Mouse (Mus musculus) thymus, adult 2 months (tissue): Measurements from ENCODE around the gene Tinagl1. TPM values are rescaled to one million over a fixed set of nuclear protein-coding genes. Genes with fewer than 3 reads are reported as not detected.

Experiments used
- DNase-seq: peaks from one replicate; pipeline ENCODE4 v3.0.0; 2021
- H3K27ac ChIP-seq: fragments of 200-500 bp; 2 replicates; pipeline ENCODE4 v1.5.1; 2012; ENCODE audit warnings: low read length, control low read depth; ENCODE audit not compliant: control insufficient read depth, insufficient read depth
- H3K27me3 ChIP-seq: fragments of 200-500 bp; 2 replicates; pipeline ENCODE4 v1.6.1; 2012; ENCODE audit warnings: mild to moderate bottlenecking, low read length, moderate library complexity, mixed read lengths; ENCODE audit not compliant: control insufficient read depth, insufficient read depth
- H3K36me3 ChIP-seq: fragments of 200-500 bp; 2 replicates; pipeline ENCODE4 v1.6.1; 2012; ENCODE audit warnings: mild to moderate bottlenecking, low read length, moderate library complexity; ENCODE audit not compliant: control insufficient read depth, insufficient read depth
- H3K4me1 ChIP-seq: fragments of 200-500 bp; replicated peaks from 2 replicates; pipeline ENCODE4 v1.6.1; 2012; ENCODE audit warnings: low read length; ENCODE audit not compliant: control insufficient read depth, insufficient read depth
- H3K4me3 ChIP-seq: fragments of 200-500 bp; 2 replicates; pipeline ENCODE4 v1.5.1; 2012; ENCODE audit warnings: mild to moderate bottlenecking, low read length, control low read depth, moderate library complexity; ENCODE audit not compliant: control insufficient read depth, insufficient read depth
- CTCF ChIP-seq: fragments of 200-500 bp; IDR thresholded peaks from 2 replicates; pipeline ENCODE4 v1.5.1; 2012; ENCODE audit warnings: mild to moderate bottlenecking, control low read depth, low read length, moderate library complexity, borderline replicate concordance; ENCODE audit not compliant: control insufficient read depth, poor library complexity, insufficient read depth; ENCODE audit errors: extremely low read depth
- POLR2A ChIP-seq: fragments of 200-500 bp; IDR thresholded peaks from 2 replicates; pipeline ENCODE4 v1.6.1; 2012; ENCODE audit warnings: mild to moderate bottlenecking, low read length, control low read depth, moderate library complexity; ENCODE audit not compliant: control insufficient read depth, poor library complexity, insufficient read depth; ENCODE audit errors: extremely low read depth
- WGBS: fragments of 180-500 bp; shearing (Covaris S2); methylation state at CpG from one replicate; pipeline ENCODE4 v1.1.7; 2018; 5-methylcytosine and 5-hydroxymethylcytosine counted together
- polyA plus RNA-seq: library from polyadenylated mRNA; depleted of rRNA; stranded (reverse); fragments of >200 nt; gene quantifications from 2 replicates; pipeline ENCODE4 v1.2.3, GENCODE M21; 2012

Gene Tinagl1
- polyA plus RNA-seq, 1 experiment: 40.3 TPM

DNA sequence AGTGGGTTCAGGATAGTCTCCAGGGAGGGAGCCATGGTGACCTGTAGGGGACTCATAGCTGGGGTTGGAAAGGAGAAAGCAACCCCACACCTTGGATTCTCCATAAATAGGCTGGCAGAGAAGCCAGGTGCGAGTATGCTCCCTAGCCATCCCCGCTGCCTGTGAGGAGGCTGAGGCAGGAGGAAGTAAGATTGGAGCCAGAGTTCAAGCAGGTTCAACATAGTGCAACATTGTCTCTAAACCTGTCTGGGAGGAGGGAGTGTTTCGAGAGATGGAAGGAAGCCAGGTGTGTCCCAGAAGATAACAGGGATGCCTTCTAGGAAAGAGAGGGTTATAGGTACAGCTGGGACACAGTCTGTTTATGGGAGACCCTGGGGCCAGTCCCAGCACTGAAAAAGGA, 5.0 kb upstream of the Tinagl1 start:
- TF ChIP-seq POLR2A (no peak), CTCF (no peak)
- Histone ChIP-seq H3K4me1 (no peaks in the 10 kb centered on the region), H3K4me3 (no peak overlapping the region), H3K27me3 (no peaks in the 10 kb centered on the region), H3K36me3 (no peaks in the 10 kb centered on the region), H3K27ac (no peak overlapping the region)
- no peak for DNase-seq
- WGBS: 82% methylated on average over 3 of the region's 3 CpGs

DNA sequence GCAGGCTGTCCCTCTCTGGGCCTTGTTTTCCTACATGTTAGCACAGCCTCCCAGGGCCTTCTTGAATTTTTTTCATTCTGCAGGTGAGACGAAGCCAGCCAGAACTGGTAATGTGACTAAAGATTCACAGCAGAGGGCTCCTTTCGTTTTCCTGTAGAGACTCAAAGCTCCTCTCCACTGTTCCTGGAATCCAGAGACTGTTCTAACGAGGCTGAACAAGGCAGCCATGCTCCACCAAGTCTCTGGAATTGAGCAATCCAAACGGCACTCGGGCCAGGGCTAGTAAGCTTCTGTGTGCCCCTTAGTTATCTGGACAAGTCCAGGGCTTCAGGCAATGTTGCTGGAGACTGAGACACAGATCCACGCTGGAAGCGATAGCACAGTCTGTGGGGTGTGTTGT, 2.6 kb upstream of the Tinagl1 start:
- DNase-seq: no peak
- WGBS: 84% methylated on average over 7 of the region's 7 CpGs
- Histone ChIP-seq H3K27me3 (no peaks in the 10 kb centered on the region; the same call in 1 of the 2 replicates), H3K36me3 (no peaks in the 10 kb centered on the region), H3K4me3 (no peak overlapping the region), H3K27ac (no peak overlapping the region), H3K4me1 (no peaks in the 10 kb centered on the region)
- TF ChIP-seq CTCF (no peak), POLR2A (no peak)

DNA sequence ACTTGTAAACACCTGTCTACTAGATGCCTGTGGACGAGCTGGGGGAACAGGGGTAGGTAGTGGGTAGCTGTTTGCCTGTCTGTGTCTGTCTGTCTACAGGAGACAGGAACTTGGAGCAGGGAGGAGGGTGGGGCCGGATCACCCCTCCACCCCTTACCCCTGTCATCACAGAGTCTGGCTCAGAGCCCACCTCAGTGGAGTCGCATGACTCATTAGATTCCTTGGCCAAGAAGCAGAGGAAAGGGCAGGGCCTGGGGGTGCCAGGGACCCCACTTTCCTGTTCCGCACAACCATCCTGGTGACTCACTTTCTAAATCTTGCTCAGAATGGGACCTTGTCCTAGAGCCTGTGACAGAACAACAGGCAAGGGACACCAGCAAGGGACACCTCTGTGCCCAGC, 2.2 kb upstream of the Tinagl1 start:
- no peak for DNase-seq
- H3K27me3 ChIP-seq: no peaks in the 10 kb centered on the region; the same call in 1 of the 2 replicates
- H3K36me3 ChIP-seq: no peaks in the 10 kb centered on the region
- TF ChIP-seq CTCF: no peak
- 63% methylated on average over 4 of the region's 4 CpGs for WGBS
- H3K4me3 ChIP-seq: no peak overlapping the region
- H3K4me1 ChIP-seq: no peaks in the 10 kb centered on the region
- no peak overlapping the region for H3K27ac ChIP-seq

DNA sequence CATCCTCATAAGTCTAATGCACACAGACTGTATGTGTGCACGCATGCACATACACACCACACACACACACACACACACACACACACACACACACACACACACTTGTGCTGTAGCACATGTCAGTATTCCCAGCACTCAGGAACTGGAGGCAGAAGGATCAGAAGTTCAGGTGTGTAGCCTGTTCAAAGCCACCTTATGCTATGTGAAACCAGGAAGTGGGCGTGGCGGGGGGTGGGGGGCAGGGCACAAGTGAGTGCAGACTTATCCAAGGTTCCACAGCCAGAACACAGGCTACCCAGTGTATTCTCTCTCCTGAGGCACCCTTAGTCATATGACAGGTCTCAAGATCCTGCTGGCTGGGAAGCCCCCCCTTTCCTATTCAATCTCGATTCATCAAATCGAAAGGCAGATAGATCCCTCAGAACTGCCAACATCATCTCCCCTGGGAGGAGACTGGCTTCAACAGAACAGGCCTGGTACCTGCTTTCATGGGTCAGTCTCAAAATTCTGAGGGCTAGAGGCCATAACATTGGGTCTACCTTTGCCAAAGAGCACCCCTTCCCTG, 1.3 kb upstream of the Tinagl1 start:
- Histone ChIP-seq H3K4me3 (no peak overlapping the region), H3K36me3 (no peaks in the 10 kb centered on the region), H3K27ac (no peak overlapping the region), H3K27me3 (no peaks in the 10 kb centered on the region; the same call in 1 of the 2 replicates), H3K4me1 (no peaks in the 10 kb centered on the region)
- TF ChIP-seq CTCF (no peak), POLR2A (no peak)
- WGBS: 61% methylated on average over 5 of the region's 5 CpGs
- no peak for DNase-seq

DNA sequence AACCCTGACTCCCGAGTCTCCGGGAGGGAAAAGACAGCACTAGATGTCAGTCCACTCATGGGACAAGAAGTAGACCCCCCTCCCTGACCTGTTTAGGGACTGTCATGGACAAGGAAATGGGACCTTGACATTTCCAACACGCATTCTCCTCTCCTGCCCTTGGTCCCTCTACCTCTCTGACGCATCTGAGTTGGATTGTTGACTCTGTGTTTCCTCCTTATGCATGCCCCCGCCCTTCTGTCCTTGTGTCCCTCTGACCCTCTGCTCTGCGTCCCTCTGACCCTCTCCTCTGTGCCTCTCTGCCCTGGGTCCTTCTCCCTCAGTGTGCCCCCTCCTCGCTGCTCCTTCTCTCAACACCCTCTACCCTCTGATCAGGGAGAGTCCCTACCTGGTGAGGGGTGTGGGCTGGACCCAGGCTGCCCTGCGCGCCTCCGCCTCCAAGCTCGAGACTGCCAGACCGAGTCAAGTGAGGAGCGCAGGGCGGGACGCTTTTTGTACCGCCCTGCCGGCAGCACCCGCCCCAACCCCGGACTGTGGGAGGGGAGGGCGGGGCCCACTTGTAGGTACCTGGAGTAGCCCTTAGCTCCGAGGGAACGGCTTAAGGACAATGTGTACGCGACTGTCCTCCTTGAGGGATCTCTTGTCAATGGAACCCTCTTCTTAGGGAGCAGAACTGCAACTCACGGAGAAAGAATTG, 439 bp downstream of the Tinagl1 start:
- TF ChIP-seq CTCF (no peak), POLR2A (no peak)
- Histone ChIP-seq H3K36me3 (no peaks in the 10 kb centered on the region), H3K4me1 (no peaks in the 10 kb centered on the region), H3K27ac (no peak overlapping the region), H3K27me3 (no peaks in the 10 kb centered on the region; the same call in 1 of the 2 replicates), H3K4me3 (0 out of 2 replicates have a peak overlapping the region, but pooled peaks have one; percentile 2)
- 17% methylated on average over 25 of the region's 25 CpGs for WGBS
- DNase-seq: no peak

DNA sequence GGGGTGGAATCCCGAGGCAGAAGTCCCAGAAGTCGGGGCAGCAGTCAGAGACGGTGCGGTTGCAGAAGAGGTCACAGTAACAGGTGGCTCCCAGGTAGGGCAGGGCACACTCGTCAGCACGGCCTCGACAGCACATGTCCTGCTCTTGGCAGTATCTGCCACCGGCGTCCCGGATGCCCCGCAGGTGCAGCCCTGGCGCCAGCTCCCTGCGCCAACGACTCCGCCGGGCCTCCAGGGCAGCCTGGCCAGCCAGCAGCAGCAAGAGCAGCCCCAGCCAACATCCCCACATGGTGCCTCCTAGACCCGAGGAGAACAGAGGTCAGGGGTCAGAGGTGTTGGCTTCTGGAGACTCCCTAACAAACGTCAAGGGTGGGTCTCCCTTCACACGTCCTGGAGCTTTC, 1.0 kb downstream of the Tinagl1 start:
- WGBS: 64% methylated on average over 19 of the region's 19 CpGs
- no peak for DNase-seq
- Histone ChIP-seq H3K4me3 (0 out of 2 replicates have a peak overlapping the region, but pooled peaks have one; percentile 2), H3K27ac (no peak overlapping the region), H3K4me1 (no peaks in the 10 kb centered on the region), H3K27me3 (no peaks in the 10 kb centered on the region; the same call in 1 of the 2 replicates), H3K36me3 (no peaks in the 10 kb centered on the region)
- no peak for TF ChIP-seq CTCF
- no peak for TF ChIP-seq POLR2A
